Mouse (Mus musculus) spleen, postnatal 4 days (tissue): ENCODE measurements at regions not wholly inside any gene's neighbourhood (a gene's known extent, or its start where the extent isn't known, plus 50 kb on each side); places are given as distances from the start of the nearest gene placed in this dataset.
"Not testable (repeated sequence)": the region's sequence is repeated elsewhere in the genome, so short reads cannot be mapped to it uniquely, and the experiment has no call there.

ENCODE experiments used
- DNase-seq, 2 experiments: peaks; one replicate each; pipeline ENCODE4 v3.0.0; 2022; ENCODE audit warnings: low spot score in 2 of 2

DNA sequence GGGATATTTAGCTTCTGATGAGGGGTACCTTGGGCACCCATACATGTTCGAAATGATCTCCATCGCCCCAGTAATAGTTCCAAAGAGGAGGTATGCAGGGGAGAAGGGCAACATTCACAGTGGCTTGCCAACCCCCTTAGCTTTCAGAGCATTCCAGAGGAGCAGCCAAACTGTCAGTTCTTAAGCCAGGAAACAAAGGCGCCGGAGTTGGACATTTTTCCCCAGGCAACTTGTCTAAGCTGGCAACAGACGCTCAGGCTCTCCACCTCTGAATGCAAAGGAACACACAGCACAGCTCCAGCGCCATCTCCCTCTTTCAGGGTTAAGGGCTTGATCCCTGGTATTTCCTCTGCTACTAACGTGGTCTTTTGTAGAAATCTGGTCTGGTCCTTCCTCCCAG, 169.2 kb upstream of the Kit start:
- DNase-seq, result no peak

DNA sequence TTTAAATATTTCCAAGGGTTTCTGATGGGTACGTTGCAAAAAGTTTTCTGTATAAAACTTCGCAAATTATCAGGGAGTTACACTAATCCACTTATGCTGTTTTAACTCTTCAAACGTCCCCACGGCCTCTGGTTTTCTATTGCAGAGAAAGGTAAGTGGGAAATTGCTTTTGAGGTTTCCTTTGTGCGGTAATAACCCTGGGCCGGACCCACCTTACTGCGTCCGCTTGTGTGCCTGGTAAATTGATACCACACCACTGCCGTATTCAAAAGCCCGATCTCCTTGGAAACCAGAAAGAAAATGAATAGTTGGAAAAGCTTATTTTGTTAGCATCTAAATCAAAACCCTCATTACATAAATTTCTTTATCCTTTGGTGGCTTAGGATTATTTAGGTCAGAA, 167.0 kb upstream of the Kit start:
- DNase-seq, result no peak

DNA sequence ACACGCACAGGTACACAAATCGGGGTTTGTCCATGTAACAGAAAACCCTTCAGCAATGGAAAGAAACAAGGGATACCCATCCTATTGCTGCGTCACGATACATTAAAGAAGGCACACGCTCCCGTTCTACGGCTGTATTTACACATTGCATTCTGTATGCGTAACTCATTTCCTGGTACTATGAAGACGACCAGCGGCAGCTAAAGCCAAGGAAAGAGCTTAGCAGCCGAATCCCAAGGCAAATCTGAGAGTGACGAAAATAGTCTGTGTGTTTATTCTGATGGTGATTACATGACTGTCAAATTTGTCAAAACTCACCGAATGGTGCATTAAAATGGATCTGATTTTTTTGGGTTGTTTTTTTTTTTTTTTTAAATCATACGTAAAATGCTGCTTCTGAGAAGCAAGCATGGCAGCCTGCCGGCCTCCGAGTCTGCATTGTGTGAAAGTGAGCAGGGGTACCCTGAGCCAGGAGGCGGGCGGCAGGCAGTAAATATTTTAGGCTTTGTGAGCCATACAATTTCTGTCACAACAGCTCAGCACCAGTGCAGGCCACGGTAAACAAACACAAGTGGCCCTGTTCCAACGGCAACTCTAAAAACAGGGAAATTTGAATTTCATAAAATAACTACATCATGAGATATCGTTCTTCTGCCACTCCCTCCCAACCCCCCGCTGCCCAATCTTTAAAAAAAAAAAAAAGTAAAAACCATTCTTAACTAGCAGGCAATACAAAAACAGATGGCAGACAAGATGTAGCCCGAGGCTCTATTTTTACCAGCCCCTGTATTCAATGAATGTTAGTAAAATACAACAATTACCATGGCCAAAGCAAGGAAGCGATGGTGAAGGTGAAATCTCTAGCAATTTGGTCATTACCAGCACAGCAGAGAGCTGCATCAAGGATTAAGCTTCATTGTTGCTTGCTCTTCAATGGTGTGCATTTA, 164.2 kb upstream of the Kit start:
- no peak for DNase-seq

DNA sequence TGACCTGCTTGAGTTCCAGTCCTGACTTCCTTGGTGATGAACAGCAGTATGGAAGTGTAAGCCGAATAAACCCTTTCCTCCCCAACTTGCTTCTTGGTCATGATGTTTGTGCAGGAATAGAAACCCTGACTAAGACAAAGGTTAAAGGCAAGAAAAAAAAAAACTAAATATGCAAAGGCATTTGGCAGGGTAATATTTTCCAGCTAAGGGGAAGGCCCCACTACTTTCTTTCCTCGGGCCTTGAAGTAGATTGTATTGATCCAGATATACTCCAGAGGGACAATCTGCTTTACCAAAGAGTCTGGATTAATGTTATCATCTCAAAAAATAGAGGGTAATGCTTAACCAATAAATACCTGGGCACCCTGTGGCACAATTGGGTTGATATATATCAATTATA, 155.4 kb upstream of the Kit start:
- not testable (repeated sequence) for DNase-seq

DNA sequence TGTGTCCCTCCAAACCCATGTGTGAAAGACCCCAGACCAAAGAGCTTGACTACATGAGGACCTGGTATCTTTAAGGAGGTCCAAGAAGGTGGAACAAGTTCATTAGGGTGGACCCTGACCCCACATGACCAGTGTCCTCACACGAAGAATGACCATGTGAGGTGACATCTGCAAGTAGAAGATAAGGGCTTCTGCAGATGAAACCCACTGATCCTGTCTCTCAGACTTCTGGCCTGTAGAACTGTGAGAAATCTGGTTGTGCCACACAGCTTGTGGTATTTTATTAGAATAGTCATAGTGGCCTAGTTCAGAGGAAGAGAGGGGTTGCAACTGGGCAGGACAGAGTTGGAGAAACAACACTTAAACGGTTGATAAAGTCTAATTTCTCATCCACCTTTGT, 141.8 kb upstream of the Kit start:
- no peak for DNase-seq

DNA sequence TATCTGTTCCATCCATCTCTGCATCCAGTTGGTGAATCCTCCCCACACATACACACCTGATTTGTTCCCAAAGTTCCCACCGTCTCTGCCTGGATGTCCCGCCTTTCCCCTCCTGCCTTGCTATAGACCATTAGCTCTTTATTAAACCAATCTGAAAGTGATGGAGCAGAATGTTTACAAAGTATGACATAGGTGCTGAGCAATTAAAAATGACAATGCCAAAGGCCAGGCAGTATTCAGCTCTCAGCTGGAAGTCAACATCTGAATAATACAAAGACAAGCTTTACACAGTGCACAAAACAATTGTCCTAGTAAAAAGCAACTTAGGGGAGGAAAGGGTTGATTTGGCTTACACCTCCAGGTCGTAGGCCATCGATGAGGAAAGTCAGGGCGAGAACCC, 136.8 kb upstream of the Kit start:
- no peak for DNase-seq

DNA sequence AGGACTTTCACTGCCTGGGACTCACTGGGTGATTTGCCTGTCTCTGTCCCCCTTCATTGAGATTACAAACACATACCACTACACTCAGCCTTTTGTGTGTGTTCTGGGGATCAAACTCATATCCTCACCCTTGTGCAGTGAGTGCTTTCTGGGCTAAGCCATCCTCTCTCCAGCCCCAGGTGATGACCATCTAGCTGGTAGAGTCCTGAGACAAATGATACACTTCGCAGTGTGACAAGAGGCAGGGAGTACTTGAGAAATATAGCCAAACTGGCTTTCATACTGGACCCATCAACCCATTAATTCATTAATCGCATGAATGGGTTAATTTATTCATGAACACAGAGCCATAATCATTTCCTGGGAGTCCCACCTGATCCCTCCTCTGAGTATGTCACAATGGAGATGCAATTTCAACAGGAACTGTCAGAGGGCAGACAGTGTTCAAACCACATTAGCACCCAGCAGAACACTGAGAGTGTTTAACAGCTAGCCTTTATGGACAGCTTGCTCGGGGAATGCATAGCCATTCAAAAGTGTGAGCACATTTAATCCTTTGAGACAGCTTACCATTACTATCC, 130.6 kb upstream of the Kit start:
- DNase-seq, result no peak

DNA sequence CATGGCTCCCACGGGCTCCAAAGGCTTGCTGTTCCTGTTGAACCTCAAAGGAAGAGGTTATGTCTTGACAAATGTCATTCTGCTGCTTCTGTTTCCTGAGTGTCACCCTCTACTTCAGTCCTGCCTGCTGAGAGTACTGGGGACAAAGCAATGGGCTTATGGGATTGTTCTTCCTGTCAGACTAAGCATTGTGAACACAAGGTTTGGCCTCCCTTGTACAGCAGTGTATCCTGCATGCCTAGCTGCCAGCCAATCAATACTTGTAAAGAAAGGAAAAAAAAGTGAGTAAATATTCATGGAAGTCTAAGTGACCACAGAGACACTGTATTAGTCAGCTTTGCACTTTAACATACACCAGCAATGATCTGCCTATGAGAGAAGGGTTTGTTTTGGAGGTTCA, 128.3 kb upstream of the Kit start:
- no peak for DNase-seq

DNA sequence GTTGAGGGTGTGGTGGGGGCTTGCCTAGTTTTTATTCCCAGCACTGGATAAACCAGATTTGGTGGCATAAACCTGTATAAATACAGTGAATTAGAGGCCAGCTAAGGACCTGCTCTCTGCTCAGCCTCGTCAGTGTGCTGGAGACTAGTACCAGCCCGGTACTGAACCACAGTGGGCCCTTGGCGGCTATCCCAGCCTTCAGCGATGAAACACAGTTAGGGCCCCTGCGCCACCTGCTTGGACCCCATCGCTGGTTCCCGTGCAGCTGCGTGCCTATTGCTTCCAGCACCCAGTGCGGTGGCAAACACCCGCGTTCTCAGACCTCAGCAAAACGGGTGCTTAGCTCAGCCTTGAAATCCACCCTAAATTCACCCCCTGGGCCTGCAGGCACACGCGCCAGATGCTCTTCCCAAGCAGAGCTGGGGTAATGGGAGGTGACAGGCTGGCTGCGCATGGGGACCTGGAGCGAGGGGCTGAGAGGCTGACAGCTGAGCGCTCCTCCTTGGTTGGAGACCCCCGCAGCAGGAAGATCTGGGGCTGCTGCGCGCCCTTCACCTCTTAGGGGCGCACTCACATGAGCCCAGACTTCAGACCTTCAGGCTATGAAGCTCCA, 124.7 kb upstream of the Kit start:
- DNase-seq, result no peak

DNA sequence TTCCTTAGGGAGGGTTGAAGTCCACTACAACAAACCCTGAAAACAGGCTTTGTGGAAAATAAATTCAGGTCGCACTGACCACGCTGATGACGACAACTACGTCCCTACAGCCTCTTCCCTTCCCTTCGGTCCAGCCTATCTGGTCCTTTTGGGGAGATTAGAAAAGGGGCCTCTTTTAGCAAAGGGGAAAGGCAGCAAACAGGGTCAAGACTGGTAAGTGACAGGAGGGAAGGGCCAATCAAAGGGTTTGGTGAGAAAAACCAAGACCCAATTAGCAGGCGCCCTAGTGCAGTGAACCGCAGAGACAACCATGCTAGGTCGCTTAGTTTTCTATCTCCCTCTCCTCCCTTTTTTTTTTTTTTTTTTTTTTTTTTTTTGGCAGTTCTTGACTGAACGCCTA, 124.2 kb upstream of the Kit start:
- no peak for DNase-seq

DNA sequence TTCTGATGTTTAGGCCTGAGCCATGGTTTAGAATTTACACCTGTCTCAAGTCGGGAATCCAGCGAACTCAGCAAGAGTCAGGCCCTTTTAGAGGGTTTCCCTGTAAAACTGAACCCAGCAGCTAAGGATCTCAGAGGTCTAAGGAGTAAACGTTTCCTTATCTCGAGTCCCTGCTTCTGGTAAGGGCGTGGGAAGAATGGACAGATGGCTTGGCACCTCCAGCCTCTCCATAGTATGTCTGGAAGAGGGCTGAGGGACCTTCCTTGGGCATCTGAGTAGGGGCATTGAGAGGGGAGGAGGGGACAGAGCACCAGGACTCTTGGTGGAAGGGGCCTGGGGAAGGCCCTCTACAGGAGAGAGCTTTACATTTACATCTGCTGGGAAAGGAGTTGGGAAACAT, 123.6 kb upstream of the Kit start:
- DNase-seq, result no peak

DNA sequence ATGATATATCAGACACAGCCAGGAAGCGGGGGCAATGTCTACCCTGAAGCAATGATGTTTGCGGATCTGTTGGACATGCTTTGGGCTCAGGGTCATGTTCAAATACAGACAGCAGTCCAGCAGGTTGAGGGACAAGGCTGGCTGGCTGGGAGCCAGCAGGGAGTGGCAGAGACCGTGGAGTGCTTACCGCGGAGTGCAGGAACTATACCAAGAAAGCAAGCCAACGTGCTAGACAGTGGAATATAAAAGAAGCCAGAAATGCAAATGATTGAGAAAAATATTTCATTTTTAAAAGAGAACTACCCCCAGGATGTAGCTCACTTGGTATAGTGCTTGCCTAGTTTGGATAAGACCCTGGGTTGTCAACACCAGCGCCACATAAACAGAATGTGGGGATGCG, 123.0 kb upstream of the Kit start:
- DNase-seq, result peak; percentile 45 to 73

DNA sequence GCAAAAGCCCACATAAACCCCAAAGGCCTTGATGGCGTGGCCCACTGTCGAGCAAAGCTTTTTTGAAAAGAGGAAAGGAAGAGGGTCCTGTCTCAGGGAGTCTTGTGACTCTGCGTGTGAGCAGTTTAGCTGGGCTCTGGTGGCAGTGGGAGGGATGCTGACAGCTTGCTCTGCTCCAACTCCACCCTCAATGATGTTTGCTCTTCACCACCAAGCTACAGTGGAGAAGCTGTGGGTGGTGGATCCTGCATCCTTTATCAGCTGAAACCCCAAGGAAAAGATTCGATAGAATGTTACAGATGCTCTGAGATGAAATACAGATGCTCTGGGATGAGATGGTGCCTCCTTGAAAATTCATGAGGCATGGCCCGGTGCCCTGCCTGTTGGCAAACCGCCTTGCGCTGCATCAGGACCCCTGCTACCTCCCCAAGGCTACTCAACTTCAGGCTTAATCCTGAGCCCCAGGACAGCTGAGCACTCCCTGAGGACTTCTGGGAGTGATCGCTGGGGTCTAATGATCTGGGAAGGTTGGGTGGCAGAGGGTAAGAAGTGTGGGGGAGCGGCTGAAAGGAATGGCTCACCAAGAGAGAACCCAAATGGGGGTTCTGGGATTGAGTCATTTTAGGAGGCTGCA, 120.8 kb upstream of the Kit start:
- DNase-seq, result no peak

DNA sequence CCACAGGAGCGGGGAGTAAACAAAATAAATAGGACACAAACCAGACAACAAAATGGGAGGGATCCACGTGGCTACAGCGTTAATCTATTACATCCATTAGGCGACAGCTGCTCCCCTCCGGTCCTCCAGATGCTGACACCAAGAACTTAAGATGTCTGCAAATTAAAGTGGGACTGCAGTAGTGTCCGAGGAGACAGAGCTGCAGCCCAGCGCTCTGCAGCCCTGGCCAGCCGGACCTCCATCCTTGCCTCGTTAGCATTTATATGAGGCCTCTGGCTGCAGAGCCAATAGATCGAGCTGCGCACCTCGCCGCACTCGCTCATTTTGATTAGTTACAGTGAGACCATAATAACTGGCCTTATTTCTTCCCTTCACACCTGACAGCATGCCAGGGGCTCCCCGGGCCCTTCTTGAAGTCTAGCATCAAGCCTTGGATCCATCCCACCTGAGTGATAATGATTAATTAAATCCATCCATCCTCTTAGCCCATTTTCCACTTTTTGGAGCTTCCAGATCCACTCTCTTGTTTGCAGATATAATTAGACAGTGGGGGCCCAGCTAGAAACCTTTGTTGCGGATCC, 119.7 kb upstream of the Kit start:
- no peak for DNase-seq

DNA sequence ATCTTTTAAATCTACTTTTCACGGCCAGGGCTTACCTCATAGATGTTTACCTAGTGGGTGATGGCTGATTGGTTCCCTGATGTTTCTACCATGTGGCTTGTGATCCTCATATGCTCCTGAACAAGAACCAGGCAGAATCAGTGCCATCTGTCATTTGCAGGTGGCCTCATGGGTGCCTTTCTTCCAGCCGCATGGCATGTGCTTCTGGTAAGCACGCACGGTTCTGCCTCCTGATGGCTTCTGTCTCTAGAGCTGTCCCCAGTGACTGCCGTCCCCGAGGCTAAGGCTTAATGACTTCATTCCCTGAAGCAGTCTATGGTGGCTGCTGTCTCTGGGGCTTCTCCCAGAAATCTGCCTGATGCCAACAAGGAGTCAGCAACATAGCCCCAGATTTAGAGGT, 117.3 kb upstream of the Kit start:
- DNase-seq, result no peak

DNA sequence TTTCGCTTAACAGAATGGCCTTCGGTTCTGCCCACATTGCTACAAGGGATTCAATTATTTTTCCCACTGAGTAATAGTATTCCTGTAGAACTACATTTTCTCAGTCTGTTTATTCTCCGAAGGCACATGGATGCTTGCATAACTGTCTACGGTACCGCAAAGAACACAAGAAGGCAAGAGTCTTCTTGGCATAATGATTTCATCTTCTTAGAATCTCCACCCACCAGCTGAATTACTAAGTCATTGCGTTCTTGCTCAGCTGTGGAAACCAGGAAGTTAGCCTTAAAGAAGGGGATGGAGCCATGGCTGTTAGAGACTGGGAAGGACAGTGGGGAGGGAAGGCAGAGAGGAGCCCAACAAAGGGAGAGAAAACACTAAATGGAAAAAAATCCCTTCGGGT, 116.4 kb upstream of the Kit start:
- no peak for DNase-seq

DNA sequence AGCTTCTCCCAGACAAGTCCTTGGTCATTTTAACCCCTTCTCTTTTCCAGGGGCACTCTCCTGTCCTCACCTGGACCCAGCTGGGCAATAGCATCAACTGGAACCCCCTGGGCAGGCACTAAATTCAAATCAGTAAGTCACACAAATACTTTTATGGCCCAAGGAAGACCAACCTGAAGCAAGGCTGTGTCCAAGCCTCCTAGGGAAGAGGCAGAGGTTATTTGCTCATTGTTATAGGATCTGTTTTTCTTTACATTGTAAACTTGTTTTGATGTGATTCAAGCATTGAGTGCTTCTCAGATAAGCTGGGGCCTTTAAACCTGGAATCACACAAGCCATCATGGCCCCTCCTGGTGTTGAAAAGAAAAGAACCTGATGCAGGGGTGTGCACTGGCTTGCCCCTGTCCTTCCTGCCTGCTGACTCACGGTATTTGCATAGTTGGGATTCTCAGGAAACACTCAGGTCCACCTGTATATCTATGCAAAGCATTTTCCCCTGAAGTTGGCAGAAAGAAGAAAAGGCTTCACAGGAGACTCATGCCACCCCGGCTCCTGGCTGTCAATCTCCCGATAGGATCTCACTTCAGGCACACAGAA, 114.9 kb upstream of the Kit start:
- DNase-seq, result no peak

DNA sequence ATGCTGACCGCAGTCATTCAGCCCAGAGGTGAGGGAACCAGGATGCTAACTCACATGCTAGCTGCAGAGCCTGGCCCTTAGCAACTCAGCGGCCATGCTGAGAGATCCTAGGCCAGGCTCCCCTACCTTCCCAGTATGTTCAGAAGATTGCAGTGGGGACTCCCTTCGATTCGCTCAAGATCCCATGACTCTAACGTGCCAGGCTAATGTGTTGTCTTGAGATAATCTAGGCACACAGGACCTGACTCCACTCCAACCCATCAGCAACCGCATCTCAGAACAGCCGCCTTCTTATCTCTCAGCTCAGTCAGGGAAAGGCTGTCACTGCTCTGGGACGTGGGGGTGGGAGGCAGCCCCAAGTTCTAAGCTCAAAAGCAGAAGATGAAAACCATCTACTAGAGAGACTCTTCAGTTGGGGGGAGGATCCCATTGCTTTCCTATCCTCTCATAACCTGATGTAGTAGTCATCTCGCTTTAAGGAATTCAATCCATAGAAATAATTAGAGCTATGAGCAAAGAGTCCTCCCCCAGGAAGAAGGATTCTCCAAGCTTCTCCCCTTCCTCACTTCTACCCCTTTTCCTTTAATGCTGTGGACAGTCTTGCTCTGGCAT, 114.2 kb upstream of the Kit start:
- peak in 1 of 2 experiments; percentile 36 for DNase-seq

DNA sequence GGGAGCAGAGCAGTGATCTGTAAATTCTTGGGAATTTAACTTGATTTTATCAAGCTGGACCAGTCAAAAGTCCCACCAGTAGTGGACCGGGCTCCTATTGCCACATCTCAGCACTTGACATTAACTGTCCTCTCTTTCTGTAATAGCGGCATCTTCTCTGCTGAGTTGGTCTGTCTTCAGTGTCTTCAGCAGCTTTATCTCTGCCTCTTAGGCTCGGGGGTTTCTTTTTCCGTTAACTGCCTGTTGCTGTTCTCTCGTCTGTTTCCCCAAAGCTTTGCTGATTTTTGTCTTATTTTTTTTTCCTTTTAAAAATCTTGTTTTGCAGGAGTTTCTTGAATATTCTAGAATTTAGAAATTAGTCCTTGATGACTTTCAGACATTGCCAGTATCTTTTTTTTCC, 113.3 kb upstream of the Kit start:
- no peak for DNase-seq

DNA sequence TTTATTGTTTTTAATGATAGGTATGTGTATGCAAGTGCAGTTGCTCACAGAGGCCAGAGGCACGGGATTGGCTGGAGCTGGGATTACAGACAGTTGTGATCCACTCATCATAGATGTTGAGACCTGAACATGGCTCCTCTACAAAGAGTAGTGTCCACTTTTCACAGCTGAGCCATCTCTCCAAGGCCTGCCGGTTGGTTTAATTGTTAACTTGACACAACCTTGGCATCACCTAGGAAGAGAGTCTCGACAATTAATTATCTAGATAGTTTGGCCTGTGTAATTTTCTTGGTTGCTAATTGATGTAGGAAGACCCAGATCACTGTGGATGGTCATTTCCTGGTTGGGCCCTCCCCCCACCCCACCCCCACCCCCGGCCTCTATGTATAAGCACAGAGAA, 111.1 kb upstream of the Kit start:
- DNase-seq, result no peak

DNA sequence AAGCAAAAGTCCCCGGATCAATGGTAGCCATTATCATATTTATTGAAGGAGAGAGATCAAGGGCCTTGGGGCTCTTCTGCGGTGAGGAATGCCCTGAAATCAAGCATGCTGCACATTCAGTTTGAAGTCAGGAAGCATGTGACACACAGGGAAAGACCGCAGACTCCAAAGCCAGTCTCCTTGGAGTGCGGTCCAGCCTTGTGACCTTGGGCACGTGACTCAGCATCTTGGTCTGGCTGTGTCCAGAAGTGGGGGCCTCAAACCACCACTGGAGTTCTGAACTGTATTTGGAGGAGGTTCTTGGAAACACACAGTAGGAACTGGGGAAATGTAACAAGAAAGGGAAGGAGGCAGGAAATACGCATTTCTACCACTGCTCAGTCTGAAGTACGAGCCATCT, 109.0 kb upstream of the Kit start:
- no peak for DNase-seq
